Mouse (Mus musculus): ENCODE results near the gene Shisal2b. TPM values are rescaled to one million over a fixed set of nuclear protein-coding genes. Genes with fewer than 3 reads are reported as not detected.

The Shisal2b gene
- total RNA-seq, 2 experiments from 2014 or later = not detected

DNA sequence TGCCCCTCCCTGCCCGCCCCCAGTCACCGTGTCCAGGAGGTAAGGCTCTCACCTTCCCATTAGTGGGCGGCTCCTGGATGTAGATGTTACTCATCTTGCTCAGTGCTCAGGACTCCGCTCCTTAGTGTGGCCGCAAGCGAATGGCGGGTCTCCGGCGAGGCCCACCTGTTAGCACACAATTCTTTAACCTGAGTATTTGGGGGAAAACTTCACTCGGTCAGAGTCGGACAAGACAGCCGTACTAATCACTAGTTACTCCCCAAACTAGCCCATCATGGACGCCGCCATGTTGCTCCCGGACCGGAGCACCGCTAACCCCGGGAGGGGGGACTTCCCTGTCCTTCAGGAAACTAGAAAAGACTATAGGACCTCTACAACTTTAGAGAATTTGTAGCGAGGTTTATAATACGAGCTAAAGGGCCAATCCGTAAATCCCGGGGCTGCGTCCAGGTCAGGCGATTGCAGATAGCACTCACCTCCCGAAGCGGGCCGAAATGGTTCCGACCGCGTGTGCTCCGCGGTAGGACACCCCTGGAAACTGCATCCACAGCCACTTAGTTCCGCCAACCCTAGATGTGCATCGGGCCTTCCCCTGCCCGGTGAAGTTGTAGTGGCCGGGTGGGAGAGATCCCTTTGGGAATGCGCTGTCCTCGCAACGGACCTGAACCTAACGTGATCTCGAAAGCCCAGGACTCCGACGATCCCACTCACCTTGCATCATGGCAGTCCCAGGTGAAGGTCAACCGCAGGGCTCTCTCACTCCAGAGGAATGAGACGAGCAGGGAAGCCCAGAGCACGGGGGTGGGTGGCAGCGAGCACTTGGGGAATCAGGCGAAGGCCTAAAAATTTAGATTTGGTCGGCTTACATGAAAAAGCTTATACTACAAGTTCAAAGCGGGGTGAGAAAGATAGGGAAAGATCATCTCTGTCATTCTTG, 46.8 kb downstream of the Shisal2b start, which contains the start of gene Cwc27:
Gene Cwc27 (minus strand): TSS at position 508 of the 937 bp plus-strand sequence.
- DNase-seq = peak; percentile 74

DNA sequence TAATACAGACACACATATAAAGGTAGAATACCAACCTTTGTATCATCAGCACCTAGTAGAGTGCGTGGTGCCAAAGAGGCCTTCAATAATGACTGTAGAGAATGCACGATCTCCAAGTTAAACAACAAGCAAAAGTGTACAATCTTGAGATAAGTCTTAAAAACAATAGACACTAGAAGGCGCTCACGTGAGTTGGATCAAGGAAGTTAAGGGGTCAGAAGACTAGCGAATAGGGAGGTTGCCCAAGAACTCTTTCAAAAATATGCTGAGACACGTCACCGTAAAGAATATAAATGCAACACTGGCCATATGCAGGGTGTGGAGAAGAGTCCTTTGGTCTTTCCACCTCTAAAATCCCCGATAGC, 47.4 kb downstream of the Shisal2b start:
- DNase-seq = no peak

- no peak for DNase-seq
Observed at GRCm38 (mm10) chr13:104805681-104806080, 58.0 kb downstream of the Shisal2b start.

DNA sequence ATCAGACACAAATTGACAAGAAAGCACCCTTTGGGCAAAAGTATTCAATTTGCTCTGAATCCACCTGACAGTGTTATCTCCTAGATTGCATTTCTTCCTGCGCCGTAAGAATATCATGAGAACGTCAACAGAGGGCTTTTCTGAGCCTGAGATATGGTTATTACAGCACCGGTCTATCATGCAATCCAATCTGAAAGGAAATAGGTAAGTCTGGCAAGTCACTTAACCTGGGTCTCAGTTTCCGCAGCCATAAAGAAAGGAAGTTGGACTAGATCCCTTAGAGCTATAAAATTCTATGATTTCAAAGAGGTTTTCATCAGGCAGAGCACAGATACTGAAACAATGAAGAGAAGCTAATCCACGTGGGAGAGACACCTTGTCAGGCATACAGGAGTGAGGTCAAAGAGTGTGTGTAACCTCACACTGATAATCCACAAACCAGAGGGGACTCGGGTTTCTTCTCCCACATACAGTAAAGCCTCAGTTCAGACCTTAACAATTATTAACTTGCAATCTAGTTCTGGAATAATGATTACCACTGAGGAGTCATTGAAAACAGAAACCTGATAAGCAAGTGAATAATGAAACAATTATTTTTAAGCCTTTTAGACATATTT, 64.0 kb downstream of the Shisal2b start:
- DNase-seq = no peak

DNA sequence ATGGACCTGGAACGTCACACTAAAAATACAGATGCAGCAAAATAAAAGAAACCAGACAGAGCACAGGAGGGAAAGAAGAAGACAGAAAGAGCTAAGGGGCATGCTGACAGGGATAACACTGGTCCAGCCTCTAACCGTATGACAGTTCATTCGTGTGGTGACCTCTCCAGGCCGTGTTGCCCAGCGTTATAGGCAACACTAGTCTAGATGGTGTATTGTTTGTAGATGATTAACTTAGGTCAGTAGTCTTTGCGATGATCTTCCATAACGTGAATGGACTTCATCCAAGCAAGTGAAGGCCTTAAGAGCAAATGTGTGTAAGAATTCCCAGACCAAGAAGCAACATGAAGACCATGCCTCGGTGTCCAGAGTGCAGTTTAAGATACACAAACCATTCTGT, 64.6 kb downstream of the Shisal2b start:
- no peak for DNase-seq

Other genes starting within 250 kb of the Shisal2b start
- 10 to 100 TPM; 13.3 to 13.5 TPM for gene Srek1ip1, start 71.4 kb downstream of the Shisal2b start, total RNA-seq (2021)
- gene Cwc27, start 46.8 kb downstream of the Shisal2b start, total RNA-seq (2021) = 10 to 100 TPM; 13.5 to 18.6 TPM
- gene Rgs7bp, start 191.0 kb upstream of the Shisal2b start, total RNA-seq (2021) = 1 to 10 TPM; 1.5 to 1.6 TPM
- gene 4933425L06Rik, start 218.2 kb upstream of the Shisal2b start, total RNA-seq (2021) = not detected

Measured in gastrocnemius, postnatal 10 days (tissue).